Mouse (Mus musculus) G1E (cell line): ENCODE results near the gene Gtf3a.

Experiments
- CTCF ChIP-seq: IDR thresholded peaks from 2 replicates; pipeline ENCODE4 v1.5.1; 2012; ENCODE audit warnings: low read depth, low read length, inconsistent platforms, mixed read lengths
- GATA1 ChIP-seq: IDR thresholded peaks from 2 replicates; pipeline ENCODE4 v1.6.1; 2012; ENCODE audit warnings: borderline replicate concordance, low read length, inconsistent platforms, mixed read lengths

DNA sequence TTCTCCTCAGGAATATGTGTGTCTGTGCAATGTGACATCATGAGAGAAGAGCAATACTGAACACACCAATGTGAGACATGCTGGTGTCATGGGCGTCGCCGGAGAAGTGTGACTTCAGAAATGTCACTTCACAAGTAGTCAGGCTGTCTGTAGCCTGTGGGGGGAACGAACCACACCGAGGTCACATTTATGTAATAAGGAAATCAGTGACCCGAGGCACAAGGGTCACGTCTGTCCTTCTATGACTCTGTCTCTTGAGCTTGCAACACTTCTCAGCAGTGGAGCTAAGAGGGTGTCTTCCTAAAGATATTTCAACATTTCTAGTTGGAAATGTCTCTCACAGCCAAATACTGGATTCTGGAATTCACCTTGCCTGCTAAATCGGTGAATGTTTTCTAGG, 27.2 kb upstream of the Gtf3a start:
- no peak for TF ChIP-seq CTCF
- no peak for TF ChIP-seq GATA1
